Mouse (Mus musculus) megakaryocyte, adult 5-6 weeks (primary cell): ENCODE measurements around the gene Gm10985. TPM values are rescaled to one million over a fixed set of nuclear protein-coding genes. Genes with fewer than 3 reads are reported as not detected.

Experiments used
- total RNA-seq, 2 experiments: library from RNA; stranded (forward) in 1 of 2; stranded (reverse) in 1 of 2; fragments of 153-499, 151-499 nt in 1 of 2; fragments of 221-1000, 200-1000 nt in 1 of 2; gene quantifications; 2 replicates each; pipeline versions ENCODE4 v1.2.3 to v1.2.4; 2015 to 2017

The Gm10985 gene
- total RNA-seq, 2 experiments from 2014 or later, result not detected

Other genes starting within 250 kb of the Gm10985 start
- not detected in 2 replicates for gene Frem2, start 187.7 kb upstream of the Gm10985 start, total RNA-seq (2015)
- under 0.01 TPM in 1 of 2 replicates, not detected in the other for gene Frem2, start 187.7 kb upstream of the Gm10985 start, total RNA-seq (2017)
- 54.1 and 74.0 TPM in 2 replicates for gene Ufm1, start 18.7 kb downstream of the Gm10985 start, total RNA-seq (2015)
- gene Ufm1, start 18.7 kb downstream of the Gm10985 start, total RNA-seq (2017), result 50.6 and 70.5 TPM in 2 replicates